Mouse (Mus musculus) spleen, postnatal 14 days (tissue): ENCODE results near the gene Spag6.
A peak's percentile ranks its signal among the peaks of the same experiment; 100 is the strongest.

Experiments
- DNase-seq, 2 experiments: peaks; one replicate each; pipeline ENCODE4 v3.0.0; 2021 to 2022; ENCODE audit warnings: low spot score in 2 of 2

Spag6 gene

GRCm38 (mm10) chr2:18731718-18732117 is 37.9 kb downstream of the Spag6 start:
- DNase-seq, result no peak

DNA sequence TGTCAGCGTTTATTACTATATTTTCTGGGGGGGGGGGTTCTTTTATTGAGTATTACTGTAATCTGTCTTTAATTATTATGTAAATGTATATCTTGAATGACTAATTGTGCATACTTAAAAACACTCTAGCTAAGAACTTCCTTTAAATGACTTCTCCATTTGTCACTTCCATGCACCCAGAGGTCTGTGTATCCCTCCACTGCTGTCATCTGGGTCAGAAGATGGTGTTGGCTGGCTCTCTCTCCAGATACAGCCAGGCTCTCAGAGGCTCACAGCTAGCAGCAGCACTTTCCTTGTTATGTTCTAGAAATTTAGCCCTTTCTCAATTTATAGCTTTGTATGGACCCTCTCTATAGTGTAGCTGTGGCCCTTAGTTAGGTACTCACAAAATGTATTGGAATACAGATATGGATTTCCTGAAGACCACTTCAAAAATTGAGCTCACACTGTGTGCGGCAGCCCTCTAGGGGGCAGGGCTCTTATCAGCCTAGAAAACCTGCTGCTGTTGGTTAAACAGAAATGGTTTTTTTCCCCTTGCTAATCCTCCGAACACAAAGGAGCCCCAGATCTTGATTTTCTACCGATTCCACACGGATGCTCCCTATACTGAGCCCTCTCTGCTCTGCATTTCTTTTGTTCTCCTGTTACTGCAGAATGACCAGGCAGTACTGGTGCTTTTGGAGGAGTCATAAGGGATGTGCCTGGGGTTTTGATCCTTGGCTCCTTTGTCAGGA is 40.7 kb downstream of the Spag6 start:
- DNase-seq, result no peak

DNA sequence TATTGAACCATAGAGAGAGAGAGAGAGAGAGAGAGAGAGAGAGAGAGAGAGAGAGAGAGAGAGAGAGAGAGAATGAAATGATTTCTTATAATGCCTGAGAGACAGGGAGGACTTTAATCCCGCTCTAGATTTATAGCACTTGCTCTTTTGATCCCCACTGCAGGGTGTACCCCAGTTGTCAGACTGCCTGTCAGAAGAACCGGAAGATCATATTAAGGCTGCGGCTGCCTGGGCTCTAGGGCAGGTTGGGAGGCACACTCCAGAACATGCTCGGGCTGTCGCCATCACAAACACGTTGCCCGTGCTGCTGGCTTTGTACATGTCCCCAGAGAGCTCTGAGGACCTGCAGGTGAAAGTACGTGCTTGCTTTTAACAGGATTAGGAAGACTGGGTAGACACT is 43.2 kb downstream of the Spag6 start:
- DNase-seq, result no peak

DNA sequence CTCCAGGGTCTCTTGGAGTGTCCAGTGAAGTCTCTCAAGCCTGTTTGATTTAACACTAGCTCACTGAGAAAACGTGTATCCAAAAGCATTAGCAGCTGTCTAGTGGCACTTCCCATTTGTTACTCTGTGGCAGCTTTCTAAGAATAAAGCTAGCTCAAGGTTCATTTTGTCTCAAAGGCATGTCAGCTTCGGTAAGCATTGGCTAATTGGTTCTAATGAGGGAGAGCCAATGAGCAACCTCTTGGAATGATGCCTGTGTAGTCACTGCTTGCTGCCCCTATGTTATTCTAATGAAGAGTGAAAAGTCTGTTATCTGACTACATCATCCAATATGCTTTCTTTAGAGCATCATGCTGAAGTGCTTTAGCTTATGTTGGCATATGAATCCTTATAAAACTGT is 45.4 kb downstream of the Spag6 start:
- DNase-seq, result no peak

DNA sequence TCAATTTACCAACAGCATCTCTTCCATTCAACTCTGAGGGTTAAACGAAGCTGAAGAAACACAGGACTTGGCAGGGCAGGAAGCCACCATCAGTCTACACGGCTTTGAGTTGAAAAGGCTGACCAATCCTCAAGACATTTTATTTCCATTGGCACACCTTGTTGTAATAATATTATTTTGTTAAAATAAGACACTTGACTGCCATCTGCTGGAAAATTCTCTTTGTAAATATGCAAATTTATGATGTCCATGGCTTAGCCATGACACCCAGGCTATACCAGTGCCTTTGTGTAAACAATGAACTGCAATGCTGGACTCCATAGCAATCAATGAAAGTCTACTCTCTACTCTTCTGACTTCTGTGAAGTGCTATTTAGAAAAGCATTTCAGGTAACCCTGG is 62.3 kb downstream of the Spag6 start:
- no peak for DNase-seq

GRCm38 (mm10) chr2:18764846-18765245 is 71.0 kb downstream of the Spag6 start:
- no peak for DNase-seq

- DNase-seq, result no peak
These were observed 71.8 kb downstream of the Spag6 start for GRCm38 (mm10) chr2:18765481-18766249.

- no peak for DNase-seq
These were observed 72.6 kb downstream of the Spag6 start for GRCm38 (mm10) chr2:18766441-18766820.

DNA sequence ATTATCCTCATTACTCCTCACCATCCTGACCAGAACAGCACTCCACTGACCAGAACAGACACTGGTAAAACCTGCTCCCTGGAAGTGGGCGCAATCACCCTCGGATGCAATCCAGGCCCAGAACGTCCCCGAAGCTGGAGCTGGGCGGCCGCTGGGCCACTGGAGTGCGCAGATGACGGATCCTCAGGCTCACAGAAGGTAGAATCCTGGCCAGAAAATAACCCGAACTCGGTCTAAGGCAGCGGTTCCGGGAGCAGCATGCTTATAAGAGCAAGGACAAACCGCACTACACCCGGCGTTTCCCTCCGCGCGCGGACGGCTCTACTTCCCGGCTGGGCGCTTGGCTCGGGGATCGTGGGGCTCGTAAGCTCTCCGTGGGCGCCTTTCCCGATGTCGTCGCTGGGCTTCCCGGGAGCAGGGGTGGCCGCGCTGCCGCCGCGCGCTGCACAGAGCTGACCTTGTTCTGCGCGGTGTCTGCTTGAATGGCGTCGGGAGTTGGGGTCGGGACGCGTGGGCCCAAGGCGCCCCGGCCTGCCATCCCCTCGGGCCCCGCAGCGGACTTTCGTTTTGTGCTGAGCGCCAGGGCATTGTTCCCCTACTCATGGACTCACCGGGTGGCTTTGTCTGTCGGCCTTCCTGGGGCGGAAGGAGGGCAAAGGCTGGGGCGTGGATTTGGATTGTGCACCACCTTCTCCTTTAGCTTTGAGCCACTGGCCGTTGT is 73.1 kb downstream of the Spag6 start:
- peak; percentile 41 to 58 for DNase-seq

- no peak for DNase-seq
These were observed 74.6 kb downstream of the Spag6 start for GRCm38 (mm10) chr2:18768414-18768813.

DNA sequence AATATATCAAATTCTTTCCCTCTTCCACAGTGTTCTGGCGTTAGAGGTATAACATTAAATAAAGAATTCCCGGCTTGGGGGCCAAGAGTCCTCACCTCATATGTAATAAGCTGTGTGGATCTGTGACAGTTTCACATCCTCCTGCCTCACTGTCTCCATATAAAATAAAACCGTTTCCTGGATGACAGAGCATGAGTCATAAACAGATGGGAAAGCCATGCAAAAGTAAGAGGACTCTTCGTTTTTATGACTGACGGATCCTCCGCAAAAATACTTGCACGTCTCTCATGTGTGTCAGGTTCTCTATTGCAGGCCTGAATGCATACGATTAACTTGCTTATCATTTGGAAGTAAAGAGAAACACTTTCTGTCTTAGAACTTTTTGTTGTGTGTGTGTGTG is 78.6 kb downstream of the Spag6 start:
- no peak for DNase-seq

DNA sequence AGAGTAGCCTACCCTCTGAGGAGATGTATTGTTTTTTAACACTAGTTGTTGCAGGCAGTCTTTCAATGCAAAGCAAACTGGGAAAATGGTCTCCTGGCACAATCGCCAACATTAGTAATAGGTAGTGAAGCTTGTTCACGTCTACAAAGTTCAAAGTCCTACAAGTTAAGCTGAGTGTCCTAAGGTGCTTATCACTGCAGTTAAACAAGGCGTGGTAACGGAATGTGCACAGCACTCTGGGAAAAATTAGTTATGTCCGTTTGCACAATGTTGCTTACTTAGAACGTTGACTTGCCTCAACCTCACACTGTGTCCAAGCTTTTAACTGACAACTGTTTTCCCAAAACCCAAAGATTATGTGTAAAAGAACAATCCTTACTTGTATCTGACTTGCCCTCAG is 80.5 kb downstream of the Spag6 start:
- DNase-seq, result no peak

- DNase-seq, result no peak
These were observed 84.4 kb downstream of the Spag6 start for GRCm38 (mm10) chr2:18778220-18778619.

- DNase-seq, result no peak
These were observed 86.0 kb downstream of the Spag6 start for GRCm38 (mm10) chr2:18779830-18780229.

- no peak for DNase-seq
These were observed 87.5 kb downstream of the Spag6 start for GRCm38 (mm10) chr2:18781296-18781695.

DNA sequence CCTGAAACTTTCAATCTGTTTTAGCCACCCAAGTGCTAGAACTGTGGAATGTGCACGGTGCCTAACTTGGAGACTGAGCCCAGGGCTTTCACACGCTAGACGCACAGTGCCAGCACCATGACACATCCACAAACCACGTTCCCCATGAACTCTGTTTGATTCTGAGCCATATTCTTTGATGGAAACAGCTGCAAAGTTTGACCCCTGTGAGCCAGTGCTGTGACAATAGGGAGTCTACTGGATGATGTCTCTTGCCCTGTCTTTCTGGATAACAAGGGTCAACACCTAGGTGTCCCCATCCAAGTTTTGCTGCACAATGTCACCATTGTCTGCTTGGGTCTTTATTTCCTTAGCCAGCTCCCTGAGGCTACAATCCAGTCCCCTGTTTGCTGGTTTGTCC is 100.4 kb downstream of the Spag6 start:
- DNase-seq, result no peak

GRCm38 (mm10) chr2:18797776-18798175 is 103.9 kb downstream of the Spag6 start:
- DNase-seq, result no peak

DNA sequence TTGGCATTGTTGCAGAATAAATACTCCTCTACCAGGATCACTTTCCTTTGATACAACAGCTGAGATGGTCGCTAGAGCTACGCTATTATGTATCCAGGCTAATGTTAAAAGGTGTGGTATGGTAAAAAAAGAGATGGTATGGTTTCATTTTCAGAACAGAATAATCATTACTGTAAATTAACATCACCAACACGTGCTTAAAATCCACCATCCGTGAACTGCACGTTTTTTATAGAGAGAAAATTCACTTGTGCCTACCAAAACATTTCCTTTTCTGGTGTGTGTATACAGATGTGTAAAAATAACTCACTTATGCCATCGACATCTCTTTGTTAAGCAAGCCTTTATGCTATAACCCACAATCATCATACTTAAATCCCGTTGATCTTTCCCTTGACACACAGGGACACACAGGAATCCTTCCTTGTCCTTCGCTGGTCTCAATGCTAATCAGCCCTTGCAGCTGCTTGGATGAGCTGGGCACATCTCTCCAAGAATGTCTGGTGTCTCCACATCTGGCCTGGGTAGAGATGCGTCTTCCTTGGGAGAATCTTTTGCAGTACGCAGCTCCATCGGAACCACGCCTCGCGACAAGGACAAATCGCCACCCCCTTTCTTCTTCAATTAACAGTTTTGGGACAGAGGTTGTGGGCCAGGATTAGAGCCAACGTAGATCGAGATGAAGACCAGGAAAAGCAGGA is 105.6 kb downstream of the Spag6 start:
- DNase-seq, result no peak
